Mouse (Mus musculus) thymus, adult 2 months (tissue): ENCODE measurements at regions not wholly inside any gene's neighbourhood (a gene's known extent, or its start where the extent isn't known, plus 50 kb on each side); places are given as distances from the start of the nearest gene placed in this dataset.

Source experiments
- DNase-seq: peaks from one replicate; pipeline ENCODE4 v3.0.0; 2021
- H3K27ac ChIP-seq: fragments of 200-500 bp; 2 replicates; pipeline ENCODE4 v1.5.1; 2012; ENCODE audit warnings: low read length, control low read depth; ENCODE audit not compliant: control insufficient read depth, insufficient read depth
- H3K27me3 ChIP-seq: fragments of 200-500 bp; 2 replicates; pipeline ENCODE4 v1.6.1; 2012; ENCODE audit warnings: mild to moderate bottlenecking, low read length, moderate library complexity, mixed read lengths; ENCODE audit not compliant: control insufficient read depth, insufficient read depth
- H3K36me3 ChIP-seq: fragments of 200-500 bp; 2 replicates; pipeline ENCODE4 v1.6.1; 2012; ENCODE audit warnings: mild to moderate bottlenecking, low read length, moderate library complexity; ENCODE audit not compliant: control insufficient read depth, insufficient read depth
- H3K4me1 ChIP-seq: fragments of 200-500 bp; replicated peaks from 2 replicates; pipeline ENCODE4 v1.6.1; 2012; ENCODE audit warnings: low read length; ENCODE audit not compliant: control insufficient read depth, insufficient read depth
- H3K4me3 ChIP-seq: fragments of 200-500 bp; 2 replicates; pipeline ENCODE4 v1.5.1; 2012; ENCODE audit warnings: mild to moderate bottlenecking, low read length, control low read depth, moderate library complexity; ENCODE audit not compliant: control insufficient read depth, insufficient read depth
- CTCF ChIP-seq: fragments of 200-500 bp; IDR thresholded peaks from 2 replicates; pipeline ENCODE4 v1.5.1; 2012; ENCODE audit warnings: mild to moderate bottlenecking, control low read depth, low read length, moderate library complexity, borderline replicate concordance; ENCODE audit not compliant: control insufficient read depth, poor library complexity, insufficient read depth; ENCODE audit errors: extremely low read depth
- POLR2A ChIP-seq: fragments of 200-500 bp; IDR thresholded peaks from 2 replicates; pipeline ENCODE4 v1.6.1; 2012; ENCODE audit warnings: mild to moderate bottlenecking, low read length, control low read depth, moderate library complexity; ENCODE audit not compliant: control insufficient read depth, poor library complexity, insufficient read depth; ENCODE audit errors: extremely low read depth
- WGBS: fragments of 180-500 bp; shearing (Covaris S2); methylation state at CpG from one replicate; pipeline ENCODE4 v1.1.7; 2018; 5-methylcytosine and 5-hydroxymethylcytosine counted together

DNA sequence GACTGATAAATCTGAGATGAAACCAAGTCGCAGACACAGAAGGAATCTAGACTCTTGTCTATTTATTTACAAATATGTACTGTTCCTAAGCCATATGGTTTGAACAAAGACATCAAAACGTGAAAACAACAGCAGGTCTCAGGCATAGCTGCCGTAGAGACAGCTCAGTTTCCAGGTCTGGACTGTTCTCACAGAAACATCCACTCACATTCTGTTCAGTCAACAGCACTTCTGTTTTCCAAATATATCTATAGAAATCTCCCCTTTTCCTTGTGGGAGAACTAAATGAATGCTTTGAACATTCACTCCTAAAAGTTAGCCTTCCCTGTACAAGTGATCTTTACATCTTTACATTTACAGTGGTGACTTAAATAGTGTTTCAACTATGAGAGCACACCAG, 156.8 kb upstream of the Slc13a1 start:
- Histone ChIP-seq H3K27ac (no peak overlapping the region), H3K27me3 (no peaks in the 10 kb centered on the region), H3K4me1 (peaks cover 2% of the 10 kb centered on the region; the same call in 1 of the 2 replicates), H3K36me3 (no peaks in the 10 kb centered on the region), H3K4me3 (no peak overlapping the region)
- DNase-seq, result no peak
- WGBS, result 90% methylated on average over 3 of the region's 3 CpGs
- no peak for TF ChIP-seq CTCF
- TF ChIP-seq POLR2A, result no peak

DNA sequence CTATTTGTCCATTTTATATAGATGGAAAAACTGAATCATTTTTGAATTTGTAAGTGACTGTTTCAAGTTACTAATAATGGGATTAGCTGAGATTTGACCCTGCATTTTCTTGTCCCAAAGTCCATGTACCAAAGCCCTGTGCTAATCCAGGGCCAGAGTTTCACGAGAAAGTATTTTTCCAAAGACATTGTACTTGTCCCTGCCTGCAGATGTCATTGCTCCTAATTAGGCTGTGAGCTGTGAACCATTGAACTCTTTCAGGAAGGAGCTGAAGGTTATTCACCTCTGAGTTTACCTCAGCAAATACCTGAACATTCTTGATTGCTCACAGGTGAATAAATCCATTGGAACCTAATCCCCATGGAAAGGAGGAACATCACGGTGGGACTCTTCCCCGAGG, 154.5 kb upstream of the Slc13a1 start:
- Histone ChIP-seq H3K36me3 (no peaks in the 10 kb centered on the region), H3K27ac (no peak overlapping the region), H3K4me3 (no peak overlapping the region), H3K27me3 (no peaks in the 10 kb centered on the region), H3K4me1 (no peaks in the 10 kb centered on the region)
- 89% methylated on average over 3 of the region's 3 CpGs for WGBS
- no peak for TF ChIP-seq CTCF
- no peak for TF ChIP-seq POLR2A
- DNase-seq, result no peak

DNA sequence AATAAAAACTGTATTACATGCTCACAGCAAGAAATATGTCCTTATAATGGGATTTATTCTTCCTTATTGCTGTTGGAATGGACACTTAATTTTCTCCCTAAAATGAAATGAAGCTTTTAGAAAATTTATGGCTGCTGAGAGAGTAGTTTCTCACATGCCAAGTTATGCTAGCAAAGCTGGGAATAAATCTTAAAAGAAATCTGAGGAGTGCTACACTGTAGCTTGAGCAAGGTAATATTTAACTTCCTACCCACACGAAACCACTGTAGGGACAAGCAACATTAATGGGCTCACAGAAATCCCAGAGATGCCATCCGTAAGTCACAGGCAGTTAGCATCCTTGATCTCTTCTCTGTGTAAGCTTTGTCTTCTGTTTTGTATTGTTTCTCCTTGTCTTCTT, 151.0 kb upstream of the Slc13a1 start:
- no peak overlapping the region for H3K4me3 ChIP-seq

DNA sequence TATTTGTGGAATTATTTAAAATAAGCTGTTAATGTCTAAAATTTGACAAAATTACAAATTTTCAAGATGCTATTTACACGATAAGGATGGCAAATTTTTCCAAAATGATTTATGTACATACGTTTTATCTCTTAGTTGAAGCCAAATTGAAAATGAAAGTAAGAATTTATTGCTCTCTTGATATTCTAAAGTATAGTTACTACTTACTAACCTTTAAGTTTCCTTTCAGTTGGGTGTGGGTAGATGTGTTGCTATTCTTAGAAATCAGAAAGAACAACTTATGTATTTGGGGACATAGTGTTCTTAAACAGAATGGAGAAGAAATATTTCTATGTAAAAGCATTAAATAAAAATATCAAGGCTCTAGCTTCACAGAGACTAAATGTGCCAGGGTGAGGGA, 142.8 kb upstream of the Slc13a1 start:
- TF ChIP-seq CTCF (no peak), POLR2A (no peak)

More for the DNA sequence above, 151.0 kb upstream of the Slc13a1 start:
- Histone ChIP-seq H3K27ac (no peak overlapping the region), H3K27me3 (no peaks in the 10 kb centered on the region), H3K36me3 (no peaks in the 10 kb centered on the region), H3K4me1 (no peaks in the 10 kb centered on the region)
- TF ChIP-seq CTCF (no peak), POLR2A (no peak)
- DNase-seq, result no peak
- 96% methylated on average over 2 of the region's 2 CpGs for WGBS

DNA sequence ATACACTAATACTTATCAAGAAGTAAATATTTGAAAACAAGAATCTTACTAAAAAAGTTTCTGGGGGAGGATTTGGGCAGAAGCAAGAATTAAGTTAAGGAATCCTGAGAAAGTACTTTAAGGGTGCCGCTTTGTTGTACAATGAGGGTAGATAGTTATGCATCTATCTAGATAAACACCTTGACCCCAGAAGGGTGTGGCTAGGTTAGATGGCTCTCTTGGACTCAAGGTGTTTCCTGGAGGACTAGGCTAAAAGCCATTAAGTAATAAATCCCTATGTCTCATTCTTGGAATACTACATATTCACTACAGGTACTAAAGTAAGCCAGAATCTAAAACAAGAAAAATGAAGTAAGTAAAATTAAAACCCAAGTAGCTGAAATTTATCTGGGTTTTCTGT, 141.9 kb upstream of the Slc13a1 start:
- peaks cover 4% of the 10 kb centered on the region for H3K4me1 ChIP-seq
- WGBS, result 96% methylated on average over 1 of the region's 1 CpGs
- DNase-seq, result no peak
- H3K27me3 ChIP-seq, result no peaks in the 10 kb centered on the region
- H3K27ac ChIP-seq, result no peak overlapping the region
- H3K36me3 ChIP-seq, result no peaks in the 10 kb centered on the region
- TF ChIP-seq POLR2A (no peak), CTCF (no peak)
- no peak overlapping the region for H3K4me3 ChIP-seq

More for the DNA sequence above, 142.8 kb upstream of the Slc13a1 start:
- Histone ChIP-seq H3K27ac (peak overlapping the region; percentile 69; the same call in 1 of the 2 replicates), H3K4me3 (no peak overlapping the region), H3K36me3 (no peaks in the 10 kb centered on the region), H3K27me3 (no peaks in the 10 kb centered on the region), H3K4me1 (peaks cover 4% of the 10 kb centered on the region)
- DNase-seq, result no peak
- WGBS, result 5% methylated on average over 2 of the region's 2 CpGs

DNA sequence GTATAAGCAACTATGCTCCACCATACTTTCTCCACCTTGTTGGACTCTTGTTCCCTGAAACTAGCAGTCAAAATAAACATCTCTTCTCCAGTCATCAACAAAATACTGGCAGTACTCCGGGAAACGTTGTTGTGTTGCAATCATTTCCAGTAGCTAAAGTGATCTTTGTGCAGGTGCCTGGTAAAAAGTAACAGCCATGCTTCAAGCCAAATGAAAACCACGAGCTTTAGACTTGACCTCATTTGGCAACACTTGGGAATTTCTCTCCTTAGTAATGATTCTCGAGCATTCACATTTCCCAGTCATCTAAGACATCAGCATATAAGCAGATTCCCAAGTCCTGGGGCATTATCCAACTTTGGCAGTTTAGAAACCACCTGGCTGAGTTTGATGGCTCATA, 133.8 kb upstream of the Slc13a1 start:
- Histone ChIP-seq H3K27ac (no peak overlapping the region), H3K4me1 (no peaks in the 10 kb centered on the region; the same call in 1 of the 2 replicates), H3K4me3 (no peak overlapping the region), H3K36me3 (no peaks in the 10 kb centered on the region), H3K27me3 (no peaks in the 10 kb centered on the region)
- 87% methylated on average over 4 of the region's 4 CpGs for WGBS
- DNase-seq, result no peak
- TF ChIP-seq CTCF, result no peak
- no peak for TF ChIP-seq POLR2A

DNA sequence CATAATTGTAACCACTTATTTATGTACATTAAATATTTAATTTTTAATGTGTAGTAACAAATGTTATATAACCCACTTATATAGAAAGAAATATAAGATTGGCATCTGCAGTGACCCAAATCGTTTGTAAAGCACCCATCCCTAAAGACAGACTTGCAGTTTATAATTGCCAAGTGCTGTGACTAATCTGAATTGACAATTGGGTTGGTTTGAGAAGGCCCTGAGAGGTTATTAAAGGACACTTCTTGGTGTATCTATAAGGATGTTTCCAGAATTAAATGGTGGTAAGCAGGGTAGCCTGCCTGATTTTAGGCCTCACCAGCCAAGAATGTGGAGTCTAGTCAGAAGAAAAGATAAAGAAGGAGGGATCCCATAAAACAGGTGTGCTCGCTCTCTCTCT, 133.3 kb upstream of the Slc13a1 start:
- WGBS, result 84% methylated on average over 2 of the region's 2 CpGs
- Histone ChIP-seq H3K27me3 (no peaks in the 10 kb centered on the region), H3K27ac (no peak overlapping the region), H3K4me1 (no peaks in the 10 kb centered on the region; the same call in 1 of the 2 replicates), H3K4me3 (no peak overlapping the region), H3K36me3 (no peaks in the 10 kb centered on the region)
- DNase-seq, result no peak
- TF ChIP-seq CTCF (no peak), POLR2A (no peak)
